Mouse (Mus musculus) myocyte (in vitro differentiated cells): ENCODE measurements at regions not wholly inside any gene's neighbourhood (a gene's known extent, or its start where the extent isn't known, plus 50 kb on each side); places are given as distances from the start of the nearest gene placed in this dataset.

Experiments
- H3K27me3 ChIP-seq: one replicate; pipeline ENCODE4 v1.6.1; 2011; ENCODE audit not compliant: control insufficient read depth, insufficient read depth, insufficient read length
- H3K36me3 ChIP-seq: one replicate; pipeline ENCODE4 v1.6.1; 2011; ENCODE audit not compliant: control insufficient read depth, insufficient read depth
- H3K4me2 ChIP-seq: one replicate; pipeline ENCODE4 v1.6.1; 2011; ENCODE audit warnings: low read depth, control low read depth
- H3K4me3 ChIP-seq: one replicate; pipeline ENCODE4 v1.5.1; 2011; ENCODE audit warnings: mild to moderate bottlenecking, control low read depth, moderate library complexity
- H3K79me2 ChIP-seq: one replicate; pipeline ENCODE4 v1.6.1; 2011; ENCODE audit not compliant: control insufficient read depth, insufficient read depth
- H3ac ChIP-seq: one replicate; pipeline ENCODE4 v1.6.1; 2011; ENCODE audit not compliant: control insufficient read depth, insufficient read length
- CEBPB ChIP-seq: IDR thresholded peaks from 2 replicates; pipeline ENCODE4 v1.6.1; 2011; ENCODE audit warnings: mild to moderate bottlenecking, moderate library complexity; ENCODE audit not compliant: poor library complexity, insufficient read depth, severe bottlenecking
- E2F4 ChIP-seq: IDR thresholded peaks from one replicate; pipeline ENCODE4 v1.6.1; 2011; ENCODE audit warnings: mild to moderate bottlenecking, control low read depth, moderate library complexity; ENCODE audit not compliant: insufficient read depth
- MAX ChIP-seq: IDR thresholded peaks from one replicate; pipeline ENCODE4 v1.6.1; 2011; ENCODE audit warnings: low read depth, mild to moderate bottlenecking, control low read depth
- MYOD1 ChIP-seq, 3 experiments: IDR thresholded peaks; one replicate each; pipeline ENCODE4 v1.6.1; 2011; ENCODE audit warnings: control low read depth in 2 of 3, low read depth in 2 of 3, mild to moderate bottlenecking in 2 of 3, moderate library complexity in 1 of 3; ENCODE audit not compliant: insufficient read length in 2 of 3, control insufficient read depth in 1 of 3
- MYOG ChIP-seq, 3 experiments: IDR thresholded peaks; one replicate each; pipeline ENCODE4 v1.6.1; 2011; ENCODE audit warnings: control low read depth in 2 of 3, low read depth in 2 of 3, mild to moderate bottlenecking in 2 of 3; ENCODE audit not compliant: insufficient read length in 2 of 3, control insufficient read depth in 1 of 3, insufficient read depth in 1 of 3
- POLR2A ChIP-seq: IDR thresholded peaks from one replicate; pipeline ENCODE4 v1.6.1; 2011; ENCODE audit warnings: low read depth, mild to moderate bottlenecking, control low read depth, moderate library complexity; ENCODE audit not compliant: insufficient read length
- POLR2AphosphoS2 ChIP-seq: IDR thresholded peaks from one replicate; pipeline ENCODE4 v1.6.1; 2011; ENCODE audit warnings: low read depth, control low read depth; ENCODE audit not compliant: insufficient read length
- REST ChIP-seq: IDR thresholded peaks from one replicate; pipeline ENCODE4 v1.6.1; 2011; ENCODE audit warnings: mild to moderate bottlenecking, control low read depth, moderate library complexity; ENCODE audit not compliant: insufficient read depth, insufficient read length
- SRF ChIP-seq: IDR thresholded peaks from one replicate; pipeline ENCODE4 v1.6.1; 2011; ENCODE audit warnings: low read depth; ENCODE audit not compliant: control insufficient read depth, insufficient read length
- TCF12 ChIP-seq: IDR thresholded peaks from one replicate; pipeline ENCODE4 v1.6.1; 2011; ENCODE audit warnings: mild to moderate bottlenecking, control low read depth; ENCODE audit not compliant: poor library complexity, insufficient read depth, severe bottlenecking
- TCF3 ChIP-seq: IDR thresholded peaks from one replicate; pipeline ENCODE4 v1.6.1; 2011; ENCODE audit warnings: low read depth, control low read depth; ENCODE audit not compliant: insufficient read length
- USF1 ChIP-seq: IDR thresholded peaks from one replicate; pipeline ENCODE4 v1.6.1; 2011; ENCODE audit warnings: low read depth, mild to moderate bottlenecking, control low read depth, moderate library complexity

GRCm38 (mm10) chr16:68017672-68018071, 397.0 kb upstream of the Cadm2 start:
- TF ChIP-seq REST: peak; percentile 49
- no peak for TF ChIP-seq MYOD1 (IDR thresholded peaks at IDR 0.05; ENCODE audit: control insufficient read depth in 1 of 3, insufficient read length in 2 of 3, low read depth in 2 of 3)
- Histone ChIP-seq H3K36me3 (no peaks in the 10 kb centered on the region), H3ac (no peak overlapping the region), H3K79me2 (no peaks in the 10 kb centered on the region), H3K4me3 (no peak overlapping the region), H3K4me2 (no peak overlapping the region), H3K27me3 (no peaks in the 10 kb centered on the region)

- H3K36me3 ChIP-seq: no peaks in the 10 kb centered on the region
- H3ac ChIP-seq: no peak overlapping the region
- no peaks in the 10 kb centered on the region for H3K79me2 ChIP-seq
- no peak overlapping the region for H3K4me3 ChIP-seq
- H3K27me3 ChIP-seq: no peaks in the 10 kb centered on the region
- no peak for TF ChIP-seq CEBPB
- no peak for TF ChIP-seq E2F4
- no peak for TF ChIP-seq MYOG (IDR thresholded peaks at IDR 0.05; ENCODE audit: control insufficient read depth in 1 of 3, insufficient read depth in 1 of 3, insufficient read length in 2 of 3, low read depth in 2 of 3)
- no peak for TF ChIP-seq MAX
- no peak for TF ChIP-seq USF1
- TF ChIP-seq REST: no peak
- no peak for TF ChIP-seq TCF12
- no peak for TF ChIP-seq POLR2A
- no peak for TF ChIP-seq POLR2AphosphoS2
- no peak for TF ChIP-seq SRF
- no peak for TF ChIP-seq MYOD1 (IDR thresholded peaks at IDR 0.05; ENCODE audit: control insufficient read depth in 1 of 3, insufficient read length in 2 of 3, low read depth in 2 of 3)
- TF ChIP-seq TCF3: no peak
- H3K4me2 ChIP-seq: no peak overlapping the region
These were observed 369.0 kb upstream of the Cadm2 start for GRCm38 (mm10) chr16:67989671-67990070.

GRCm38 (mm10) chr16:67976565-67976964, 355.9 kb upstream of the Cadm2 start:
- Histone ChIP-seq H3K79me2 (no peaks in the 10 kb centered on the region), H3K4me3 (no peak overlapping the region), H3K4me2 (no peak overlapping the region), H3K36me3 (no peaks in the 10 kb centered on the region), H3ac (no peak overlapping the region), H3K27me3 (no peaks in the 10 kb centered on the region)
- TF ChIP-seq MAX (no peak), REST (no peak), SRF (no peak), MYOG (IDR thresholded peaks at IDR 0.05; ENCODE audit: control insufficient read depth in 1 of 3, insufficient read depth in 1 of 3, insufficient read length in 2 of 3, low read depth in 2 of 3) (no peak)

- no peaks in the 10 kb centered on the region for H3K36me3 ChIP-seq
- H3K4me2 ChIP-seq: no peak overlapping the region
- H3K4me3 ChIP-seq: no peak overlapping the region
- TF ChIP-seq TCF3: no peak
- TF ChIP-seq MYOD1 (IDR thresholded peaks at IDR 0.05; ENCODE audit: control insufficient read depth in 1 of 3, insufficient read length in 2 of 3, low read depth in 2 of 3): no peak
- TF ChIP-seq MAX: no peak
- no peak for TF ChIP-seq SRF
- H3ac ChIP-seq: no peak overlapping the region
- no peaks in the 10 kb centered on the region for H3K27me3 ChIP-seq
- no peaks in the 10 kb centered on the region for H3K79me2 ChIP-seq
These were observed 347.8 kb upstream of the Cadm2 start for GRCm38 (mm10) chr16:67968311-67969145.

GRCm38 (mm10) chr16:67949112-67949511, 328.4 kb upstream of the Cadm2 start:
- Histone ChIP-seq H3K4me2 (no peak overlapping the region), H3K36me3 (no peaks in the 10 kb centered on the region), H3K4me3 (no peak overlapping the region), H3ac (no peak overlapping the region), H3K27me3 (no peaks in the 10 kb centered on the region), H3K79me2 (no peaks in the 10 kb centered on the region)
- TF ChIP-seq MAX (no peak), SRF (no peak), CEBPB (no peak), TCF12 (no peak), MYOG (IDR thresholded peaks at IDR 0.05; ENCODE audit: control insufficient read depth in 1 of 3, insufficient read depth in 1 of 3, insufficient read length in 2 of 3, low read depth in 2 of 3) (no peak), E2F4 (no peak), MYOD1 (IDR thresholded peaks at IDR 0.05; ENCODE audit: control insufficient read depth in 1 of 3, insufficient read length in 2 of 3, low read depth in 2 of 3) (no peak), USF1 (no peak), REST (no peak), POLR2A (no peak)
